Mouse (Mus musculus): ENCODE results near the gene Slc25a21. TPM values are rescaled to one million over a fixed set of nuclear protein-coding genes. Genes with fewer than 3 reads are reported as not detected.

Gene Slc25a21
- polyA plus RNA-seq, 1 experiment from 2014 or later = 5.1 TPM

DNA sequence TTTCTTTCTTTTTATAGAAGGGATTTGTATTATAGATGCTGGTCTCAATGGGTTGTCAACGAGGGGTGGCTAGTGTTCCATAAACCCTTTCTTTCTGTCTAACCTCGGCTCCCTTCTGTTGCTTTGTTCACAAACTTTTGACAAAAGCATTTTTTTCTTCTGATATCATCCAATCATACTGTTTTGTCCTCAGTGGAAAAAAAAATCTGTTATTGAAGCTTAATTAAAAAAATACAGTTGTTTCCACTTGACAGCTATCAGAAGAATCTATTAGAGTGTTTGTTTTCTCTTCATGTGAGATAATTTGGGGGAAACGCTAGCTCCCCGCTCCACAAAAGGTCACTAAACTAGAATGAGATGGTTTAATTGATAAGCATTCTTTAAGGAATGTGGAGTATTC, 469.6 kb downstream of the Slc25a21 start:
- ATAC-seq (replicated peaks; ENCODE audit: low FRiP score, low read depth) = no peak
- H3K9me3 ChIP-seq (replicated peaks; ENCODE audit: low read length) = no peaks in the 10 kb centered on the region
- no peak for TF ChIP-seq CTCF (IDR thresholded peaks at IDR 0.05; ENCODE audit: low read depth)
- H3K9ac ChIP-seq (ENCODE audit: low read depth, low read length) = no peak overlapping the region
- H3K36me3 ChIP-seq (ENCODE audit: insufficient read depth, low read length) = no peaks in the 10 kb centered on the region
- no peak for DNase-seq (ENCODE audit: low spot score)
- no peak overlapping the region for H3K4me2 ChIP-seq (ENCODE audit: low read length)
- H3K4me1 ChIP-seq (replicated peaks; ENCODE audit: insufficient read depth, low read length) = no peaks in the 10 kb centered on the region
- no peak overlapping the region for H3K4me3 ChIP-seq (replicated peaks; ENCODE audit: low read depth, low read length)
- WGBS = 66% methylated on average over 4 of the region's 4 CpGs
- no peak overlapping the region for H3K27ac ChIP-seq
- H3K27me3 ChIP-seq (ENCODE audit: insufficient read depth, low read length) = no peaks in the 10 kb centered on the region

- H3K4me1 ChIP-seq (replicated peaks; ENCODE audit: insufficient read depth, low read length) = no peaks in the 10 kb centered on the region
- no peak for ATAC-seq (replicated peaks; ENCODE audit: low FRiP score, low read depth)
- no peak for DNase-seq (ENCODE audit: low spot score)
- no peaks in the 10 kb centered on the region for H3K9me3 ChIP-seq (replicated peaks; ENCODE audit: low read length)
- H3K4me3 ChIP-seq (replicated peaks; ENCODE audit: low read depth, low read length) = no peak overlapping the region
- 31% methylated on average over 6 of the region's 6 CpGs for WGBS
- H3K27me3 ChIP-seq (ENCODE audit: insufficient read depth, low read length) = peaks cover 6% of the 10 kb centered on the region; the same call in 1 of the 2 replicates
- no peaks in the 10 kb centered on the region for H3K36me3 ChIP-seq (ENCODE audit: insufficient read depth, low read length)
- TF ChIP-seq CTCF (IDR thresholded peaks at IDR 0.05; ENCODE audit: low read depth) = no peak
- no peak overlapping the region for H3K4me2 ChIP-seq (ENCODE audit: low read length)
- H3K9ac ChIP-seq (ENCODE audit: low read depth, low read length) = no peak overlapping the region
- no peak overlapping the region for H3K27ac ChIP-seq
Measured at GRCm38 (mm10) chr12:56718707-56719051, 478.6 kb downstream of the Slc25a21 start.

DNA sequence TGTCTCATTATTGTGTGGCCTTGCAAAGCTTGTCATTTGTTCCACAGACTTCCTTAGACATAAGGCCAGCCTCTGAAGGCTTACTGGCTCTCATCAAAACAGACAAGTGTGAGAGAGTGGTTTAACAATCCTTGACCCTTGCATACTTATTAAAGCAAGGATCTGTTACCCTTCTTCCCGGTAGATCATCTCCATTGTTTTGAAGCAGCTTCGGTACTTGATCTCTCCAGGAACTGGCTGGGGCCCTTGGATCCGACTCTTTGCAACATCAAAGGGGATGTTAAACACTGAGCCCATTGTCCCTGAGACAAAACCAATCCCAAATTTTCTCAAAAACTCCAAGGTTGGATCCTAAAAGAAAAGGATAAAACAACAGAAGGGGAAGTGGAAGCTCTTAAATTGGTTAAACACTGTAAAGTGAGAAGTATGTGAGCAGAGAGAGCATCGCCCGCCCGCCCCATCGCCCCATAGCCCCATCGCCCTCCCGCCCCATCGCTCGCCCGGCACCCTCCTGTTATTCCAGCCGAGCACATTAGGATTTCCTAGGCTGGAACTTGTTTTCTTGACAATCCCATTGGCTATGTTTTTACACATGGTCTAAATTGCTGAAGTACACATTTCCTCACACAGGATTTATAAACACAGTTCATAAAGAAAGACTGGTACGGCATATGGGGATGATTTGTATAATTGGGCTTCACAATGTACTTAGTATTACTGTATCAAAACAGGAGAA, 479.1 kb downstream of the Slc25a21 start:
- Histone ChIP-seq H3K9me3 (replicated peaks; ENCODE audit: low read length) (no peaks in the 10 kb centered on the region), H3K36me3 (ENCODE audit: insufficient read depth, low read length) (no peaks in the 10 kb centered on the region), H3K27ac (no peak overlapping the region), H3K4me3 (replicated peaks; ENCODE audit: low read depth, low read length) (no peak overlapping the region), H3K4me1 (replicated peaks; ENCODE audit: insufficient read depth, low read length) (no peaks in the 10 kb centered on the region), H3K4me2 (ENCODE audit: low read length) (no peak overlapping the region), H3K9ac (ENCODE audit: low read depth, low read length) (no peak overlapping the region), H3K27me3 (ENCODE audit: insufficient read depth, low read length) (peaks cover 6% of the 10 kb centered on the region; the same call in 1 of the 2 replicates)
- DNase-seq (ENCODE audit: low spot score) (no peak), ATAC-seq (replicated peaks; ENCODE audit: low FRiP score, low read depth) (no peak)
- 16% methylated on average over 14 of the region's 14 CpGs for WGBS
- TF ChIP-seq CTCF (IDR thresholded peaks at IDR 0.05; ENCODE audit: low read depth) = no peak

DNA sequence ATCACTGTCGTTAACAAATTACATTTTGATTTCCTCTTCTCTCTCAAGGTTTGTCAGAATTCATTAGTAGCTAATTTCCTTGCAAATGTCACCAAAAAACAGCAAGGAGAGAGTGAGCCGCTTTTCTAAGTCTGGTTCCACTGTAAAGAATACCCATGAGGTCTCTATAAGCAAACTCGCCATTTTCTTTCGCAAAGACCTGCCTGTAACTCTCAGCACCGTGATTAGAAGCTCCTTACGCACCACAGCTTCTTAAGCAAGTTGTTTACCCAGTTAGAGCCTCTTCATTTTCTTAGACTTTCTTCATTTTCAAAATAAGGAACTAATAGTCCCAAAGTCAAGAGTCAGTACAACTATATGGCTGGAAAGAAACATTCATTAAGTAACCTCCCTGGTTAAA, 496.3 kb downstream of the Slc25a21 start:
- Histone ChIP-seq H3K9ac (ENCODE audit: low read depth, low read length) (no peak overlapping the region), H3K4me2 (ENCODE audit: low read length) (no peak overlapping the region), H3K4me1 (replicated peaks; ENCODE audit: insufficient read depth, low read length) (peaks cover 12% of the 10 kb centered on the region), H3K4me3 (replicated peaks; ENCODE audit: low read depth, low read length) (no peak overlapping the region), H3K27me3 (ENCODE audit: insufficient read depth, low read length) (peaks cover 65% of the 10 kb centered on the region), H3K9me3 (replicated peaks; ENCODE audit: low read length) (no peaks in the 10 kb centered on the region), H3K27ac (no peak overlapping the region), H3K36me3 (ENCODE audit: insufficient read depth, low read length) (no peaks in the 10 kb centered on the region)
- WGBS = 20% methylated on average over 6 of the region's 6 CpGs
- no peak for DNase-seq (ENCODE audit: low spot score)
- TF ChIP-seq CTCF (IDR thresholded peaks at IDR 0.05; ENCODE audit: low read depth) = no peak
- no peak for ATAC-seq (replicated peaks; ENCODE audit: low FRiP score, low read depth)

GRCm38 (mm10) chr12:56699915-56700900, 497.1 kb downstream of the Slc25a21 start:
- Histone ChIP-seq H3K36me3 (ENCODE audit: insufficient read depth, low read length) (no peaks in the 10 kb centered on the region), H3K4me2 (ENCODE audit: low read length) (no peak overlapping the region), H3K27ac (no peak overlapping the region), H3K4me1 (replicated peaks; ENCODE audit: insufficient read depth, low read length) (peaks cover 20% of the 10 kb centered on the region), H3K27me3 (ENCODE audit: insufficient read depth, low read length) (peaks cover 70% of the 10 kb centered on the region), H3K4me3 (replicated peaks; ENCODE audit: low read depth, low read length) (no peak overlapping the region), H3K9me3 (replicated peaks; ENCODE audit: low read length) (no peaks in the 10 kb centered on the region), H3K9ac (ENCODE audit: low read depth, low read length) (no peak overlapping the region)
- DNase-seq (ENCODE audit: low spot score) (no peak), ATAC-seq (replicated peaks; ENCODE audit: low FRiP score, low read depth) (no peak)
- TF ChIP-seq CTCF (IDR thresholded peaks at IDR 0.05; ENCODE audit: low read depth) = no peak
- WGBS = 9% methylated on average over 44 of the region's 44 CpGs

GRCm38 (mm10) chr12:56699351-56699750, 497.9 kb downstream of the Slc25a21 start:
- ATAC-seq (replicated peaks; ENCODE audit: low FRiP score, low read depth) (no peak), DNase-seq (ENCODE audit: low spot score) (no peak)
- no peak for TF ChIP-seq CTCF (IDR thresholded peaks at IDR 0.05; ENCODE audit: low read depth)
- 36% methylated on average over 3 of the region's 3 CpGs for WGBS
- H3K4me3 ChIP-seq (replicated peaks; ENCODE audit: low read depth, low read length) = no peak overlapping the region
- no peak overlapping the region for H3K9ac ChIP-seq (ENCODE audit: low read depth, low read length)
- peaks cover 76% of the 10 kb centered on the region for H3K27me3 ChIP-seq (ENCODE audit: insufficient read depth, low read length)
- peaks cover 20% of the 10 kb centered on the region for H3K4me1 ChIP-seq (replicated peaks; ENCODE audit: insufficient read depth, low read length)
- no peaks in the 10 kb centered on the region for H3K36me3 ChIP-seq (ENCODE audit: insufficient read depth, low read length)
- H3K9me3 ChIP-seq (replicated peaks; ENCODE audit: low read length) = no peaks in the 10 kb centered on the region
- no peak overlapping the region for H3K4me2 ChIP-seq (ENCODE audit: low read length)
- H3K27ac ChIP-seq = no peak overlapping the region

Measured in kidney, postnatal 0 days (tissue).